Mouse (Mus musculus) neural tube, embryonic 11.5 days (tissue): ENCODE results near the gene Tppp3. TPM values are rescaled to one million over a fixed set of nuclear protein-coding genes. Genes with fewer than 3 reads are reported as not detected.

Experiments
- ATAC-seq: fragments of 200-750 bp; cut with Nextera tagmentation; 2 replicates; pipeline ENCODE4 v1.8.0; 2017; ENCODE audit warnings: moderate number of reproducible peaks, mild to moderate bottlenecking, moderate TSS enrichment, moderate library complexity; ENCODE audit not compliant: insufficient read depth, low FRiP score, low TSS enrichment
- DNase-seq: peaks from one replicate; pipeline ENCODE4 v3.0.0-alpha.2; 2015; ENCODE audit warnings: low spot score
- H3K27ac ChIP-seq: fragments of 300-500 bp; sonication (generic); 2 replicates; pipeline ENCODE4 v1.5.1; 2014; ENCODE audit warnings: low read depth, mild to moderate bottlenecking, low read length
- H3K27me3 ChIP-seq: fragments of 300-500 bp; sonication (generic); 2 replicates; pipeline ENCODE4 v1.6.1; 2014; ENCODE audit warnings: mild to moderate bottlenecking, low read length, mixed read lengths; ENCODE audit not compliant: control insufficient read depth, insufficient read depth
- H3K36me3 ChIP-seq: fragments of 300-500 bp; sonication (generic); 2 replicates; pipeline ENCODE4 v1.6.1; 2014; ENCODE audit warnings: mild to moderate bottlenecking, low read length, moderate library complexity, mixed read lengths; ENCODE audit not compliant: control insufficient read depth, insufficient read depth
- H3K4me1 ChIP-seq: fragments of 300-500 bp; sonication (generic); 2 replicates; pipeline ENCODE4 v1.6.1; 2014; ENCODE audit warnings: low read length, mixed read lengths; ENCODE audit not compliant: control insufficient read depth, insufficient read depth
- H3K4me2 ChIP-seq: fragments of 300-500 bp; sonication (generic); 2 replicates; pipeline ENCODE4 v1.6.1; 2014; ENCODE audit warnings: low read depth, mild to moderate bottlenecking, moderate library complexity
- H3K4me3 ChIP-seq: fragments of 300-500 bp; sonication (generic); 2 replicates; pipeline ENCODE4 v1.5.1; 2014; ENCODE audit warnings: low read depth, low read length
- H3K9ac ChIP-seq: fragments of 300-500 bp; sonication (generic); 2 replicates; pipeline ENCODE4 v1.6.1; 2014; ENCODE audit warnings: mild to moderate bottlenecking, low read length
- H3K9me3 ChIP-seq: fragments of 300-500 bp; sonication (generic); 2 replicates; pipeline ENCODE4 v1.6.1; 2016; ENCODE audit warnings: low read length; ENCODE audit not compliant: control insufficient read depth
- WGBS: fragments of 180-500 bp; shearing (Covaris S2); extraction: QIAGEN DNeasy Blood & Tissue Kit; methylation state at CpG from one replicate; pipeline ENCODE4 v1.1.7; 2014; 5-methylcytosine and 5-hydroxymethylcytosine counted together
- polyA plus RNA-seq: library from polyadenylated mRNA; unstranded; fragments of >200 nt; fragmentation: Nextera tagmentation; extraction: Ambion mirVana; gene quantifications from 2 replicates; pipeline ENCODE4 v1.2.1, GENCODE M21; 2014

The Tppp3 gene
- polyA plus RNA-seq, 1 experiment from 2014 or later, result 229 TPM

DNA sequence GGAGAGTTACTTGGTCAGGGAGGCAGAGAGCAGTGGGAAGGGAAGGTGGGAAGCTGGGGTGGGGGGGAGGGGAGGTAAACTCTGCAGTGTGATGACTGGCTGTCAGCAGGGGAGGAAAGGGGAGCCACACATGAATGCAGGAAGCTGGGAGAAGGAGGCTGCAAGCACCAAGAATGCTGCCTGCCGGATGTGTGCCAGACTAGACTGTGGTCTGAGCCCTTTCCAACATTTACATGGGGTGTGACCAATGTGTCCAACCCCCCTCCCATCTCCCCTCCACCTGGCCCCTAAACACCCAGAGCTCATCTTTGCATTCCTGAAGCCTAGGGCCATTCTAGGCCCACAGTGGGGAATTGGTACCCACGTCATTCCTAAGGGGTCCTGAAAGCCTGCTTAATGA is 9.7 kb upstream of the Tppp3 start:
- DNase-seq (no peak), ATAC-seq (0 out of 2 replicates have a peak, but pooled peaks have one; percentile 28)
- 32% methylated on average over 2 of the region's 2 CpGs for WGBS
- Histone ChIP-seq H3K4me3 (no peak overlapping the region), H3K4me2 (no peak overlapping the region), H3K36me3 (no peaks in the 10 kb centered on the region; the same call in 1 of the 2 replicates), H3K4me1 (peaks cover 7% of the 10 kb centered on the region), H3K27ac (no peak overlapping the region), H3K27me3 (no peaks in the 10 kb centered on the region), H3K9me3 (no peaks in the 10 kb centered on the region), H3K9ac (no peak overlapping the region)

DNA sequence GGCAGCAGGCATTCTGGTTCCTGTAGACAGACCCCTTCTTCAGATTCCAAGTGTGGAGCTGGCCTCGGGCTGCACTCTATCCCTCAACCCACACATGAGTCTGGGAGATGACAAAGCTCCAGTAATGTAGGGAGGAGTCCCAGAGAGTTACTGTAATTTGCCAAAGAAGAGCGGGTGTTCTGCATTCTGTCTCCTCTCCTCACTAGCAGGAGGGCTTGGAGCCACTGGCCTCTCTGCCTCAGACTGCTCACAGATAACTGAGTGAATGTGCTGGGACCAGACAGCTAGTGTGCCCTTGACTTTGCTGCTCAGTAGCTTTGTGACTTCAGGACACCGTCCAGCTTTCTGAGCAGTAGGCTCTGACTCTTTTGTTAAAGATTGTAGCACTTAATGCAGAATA is 6.5 kb upstream of the Tppp3 start:
- DNase-seq (no peak), ATAC-seq (no peak)
- 0 out of 2 replicates have a peak, but pooled peaks cover 2% of the 10 kb centered on the region for H3K27me3 ChIP-seq
- no peak overlapping the region for H3K4me2 ChIP-seq
- no peak overlapping the region for H3K27ac ChIP-seq
- no peaks in the 10 kb centered on the region for H3K9me3 ChIP-seq
- no peak overlapping the region for H3K4me3 ChIP-seq
- H3K36me3 ChIP-seq, result no peaks in the 10 kb centered on the region; the same call in 1 of the 2 replicates
- WGBS, result 89% methylated on average over 3 of the region's 3 CpGs
- no peak overlapping the region for H3K9ac ChIP-seq
- H3K4me1 ChIP-seq, result peaks cover 21% of the 10 kb centered on the region

DNA sequence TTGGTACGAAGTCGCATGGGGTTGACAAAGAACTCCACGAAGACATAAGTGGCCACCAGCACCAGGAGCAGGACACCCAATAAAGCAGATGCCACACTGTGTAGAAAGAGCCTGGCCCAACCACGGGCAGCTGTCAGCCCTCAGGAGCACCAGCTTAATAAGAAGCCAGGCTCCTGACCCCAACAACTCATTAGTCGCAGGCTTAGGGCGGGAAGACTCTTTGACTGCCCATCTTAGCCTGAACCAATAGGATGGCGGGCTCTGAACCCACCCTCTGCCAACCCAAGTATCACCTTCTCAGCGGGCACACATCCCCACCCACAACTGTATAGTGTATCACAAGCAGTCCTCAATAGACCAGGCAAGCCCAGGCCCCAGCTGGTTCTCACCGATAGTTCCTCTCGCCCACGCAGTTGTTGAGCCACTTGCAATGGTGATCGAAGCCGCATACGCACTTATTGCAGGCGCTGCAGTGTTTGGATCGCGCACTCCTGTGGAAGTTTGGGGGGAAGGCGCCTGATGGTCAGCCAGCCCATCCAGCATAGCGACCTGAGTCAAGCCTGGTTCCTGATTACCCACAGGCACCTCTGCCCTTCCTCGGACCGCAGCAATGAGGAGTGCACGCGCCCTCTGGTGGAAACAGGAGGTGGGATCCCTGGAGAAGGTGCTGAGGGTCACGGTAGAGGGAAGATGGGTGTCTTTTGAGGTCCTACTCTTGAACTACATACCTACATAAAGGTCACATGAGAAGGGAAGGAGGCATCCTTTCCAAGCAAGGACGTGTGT is 5.5 kb upstream of the Tppp3 start:
- H3K4me3 ChIP-seq, result no peak overlapping the region
- no peak overlapping the region for H3K9ac ChIP-seq
- H3K27me3 ChIP-seq, result 0 out of 2 replicates have a peak, but pooled peaks cover 2% of the 10 kb centered on the region
- H3K27ac ChIP-seq, result no peak overlapping the region
- no peaks in the 10 kb centered on the region for H3K9me3 ChIP-seq
- no peaks in the 10 kb centered on the region; the same call in 1 of the 2 replicates for H3K36me3 ChIP-seq
- H3K4me2 ChIP-seq, result no peak overlapping the region
- DNase-seq, result peak; percentile 62
- WGBS, result 38% methylated on average over 25 of the region's 25 CpGs
- peaks cover 29% of the 10 kb centered on the region for H3K4me1 ChIP-seq
- no peak for ATAC-seq

DNA sequence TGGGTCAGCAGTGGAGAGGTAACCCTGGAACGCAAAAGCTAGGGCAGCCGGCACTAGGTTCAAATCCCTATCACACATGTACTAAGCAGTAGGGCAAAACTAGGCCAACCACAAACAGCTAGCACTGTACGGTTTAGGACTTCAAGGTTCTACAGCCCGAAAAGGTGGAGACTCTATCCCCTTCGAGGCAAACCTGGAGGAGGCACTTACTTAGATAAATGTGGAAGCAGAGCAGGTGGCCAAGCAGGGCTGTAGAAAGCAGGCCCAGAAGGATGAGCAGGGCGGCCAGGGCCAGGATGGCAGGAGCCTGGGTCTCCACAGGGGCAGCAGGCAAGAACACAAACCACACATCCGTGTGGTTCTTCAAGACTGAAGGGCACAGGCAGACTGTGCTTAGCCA is 4.8 kb upstream of the Tppp3 start:
- Histone ChIP-seq H3K4me3 (no peak overlapping the region), H3K36me3 (no peaks in the 10 kb centered on the region; the same call in 1 of the 2 replicates), H3K4me2 (no peak overlapping the region), H3K9me3 (no peaks in the 10 kb centered on the region), H3K27me3 (0 out of 2 replicates have a peak, but pooled peaks cover 2% of the 10 kb centered on the region), H3K4me1 (peaks cover 33% of the 10 kb centered on the region), H3K27ac (no peak overlapping the region), H3K9ac (no peak overlapping the region)
- WGBS, result 95% methylated on average over 7 of the region's 7 CpGs
- no peak for DNase-seq
- ATAC-seq, result no peak

DNA sequence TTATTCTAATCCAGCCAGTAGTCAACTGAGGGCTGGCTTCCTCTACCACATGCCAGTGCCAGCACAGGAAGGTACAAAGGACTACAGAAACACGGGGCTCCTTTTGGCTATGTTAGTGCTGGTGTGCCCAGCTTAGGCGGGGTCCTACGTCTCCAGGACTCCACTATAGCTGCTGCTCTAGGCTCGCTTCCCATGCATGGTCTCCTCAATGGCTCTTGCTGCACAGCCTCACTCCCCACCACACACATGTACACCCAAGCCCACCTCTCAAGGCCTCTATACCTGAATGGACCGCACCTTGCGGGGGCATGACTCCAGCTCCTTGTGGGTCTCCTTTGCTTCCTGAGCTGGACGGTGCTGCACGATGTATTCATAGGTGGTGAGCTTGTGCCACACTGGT is 4.4 kb upstream of the Tppp3 start:
- ATAC-seq (no peak), DNase-seq (no peak)
- H3K4me1 ChIP-seq, result peaks cover 34% of the 10 kb centered on the region
- no peaks in the 10 kb centered on the region for H3K9me3 ChIP-seq
- H3K27ac ChIP-seq, result no peak overlapping the region
- 84% methylated on average over 8 of the region's 8 CpGs for WGBS
- no peak overlapping the region for H3K9ac ChIP-seq
- 0 out of 2 replicates have a peak, but pooled peaks cover 2% of the 10 kb centered on the region for H3K27me3 ChIP-seq
- no peak overlapping the region for H3K4me3 ChIP-seq
- no peak overlapping the region for H3K4me2 ChIP-seq
- H3K36me3 ChIP-seq, result no peaks in the 10 kb centered on the region; the same call in 1 of the 2 replicates

DNA sequence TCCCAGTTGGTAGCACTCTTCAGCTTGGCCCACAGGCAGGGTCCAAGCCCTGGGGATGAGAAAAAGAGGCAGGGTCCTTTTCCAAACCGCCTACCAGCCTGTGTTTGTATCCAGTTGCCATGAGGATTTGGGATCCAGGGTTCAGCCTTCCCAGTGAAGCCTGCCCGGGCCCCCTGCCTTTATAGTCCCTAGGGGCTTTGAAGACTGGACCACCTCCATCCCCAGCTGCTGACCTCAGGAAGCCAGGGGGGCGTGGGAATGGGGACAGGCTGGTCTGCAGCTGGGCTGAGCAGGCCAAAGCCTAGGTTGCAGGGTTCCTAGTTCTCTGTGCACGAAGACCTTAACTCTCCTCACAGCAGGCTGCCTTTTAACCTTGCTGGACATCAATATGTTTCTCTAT is 3.9 kb upstream of the Tppp3 start:
- 36% methylated on average over 4 of the region's 4 CpGs for WGBS
- H3K27ac ChIP-seq, result no peak overlapping the region
- no peaks in the 10 kb centered on the region for H3K9me3 ChIP-seq
- H3K27me3 ChIP-seq, result 0 out of 2 replicates have a peak, but pooled peaks cover 2% of the 10 kb centered on the region
- no peak for ATAC-seq
- H3K9ac ChIP-seq, result no peak overlapping the region
- no peak overlapping the region for H3K4me2 ChIP-seq
- H3K4me1 ChIP-seq, result peaks cover 39% of the 10 kb centered on the region
- no peak for DNase-seq
- no peak overlapping the region for H3K4me3 ChIP-seq
- no peaks in the 10 kb centered on the region; the same call in 1 of the 2 replicates for H3K36me3 ChIP-seq

DNA sequence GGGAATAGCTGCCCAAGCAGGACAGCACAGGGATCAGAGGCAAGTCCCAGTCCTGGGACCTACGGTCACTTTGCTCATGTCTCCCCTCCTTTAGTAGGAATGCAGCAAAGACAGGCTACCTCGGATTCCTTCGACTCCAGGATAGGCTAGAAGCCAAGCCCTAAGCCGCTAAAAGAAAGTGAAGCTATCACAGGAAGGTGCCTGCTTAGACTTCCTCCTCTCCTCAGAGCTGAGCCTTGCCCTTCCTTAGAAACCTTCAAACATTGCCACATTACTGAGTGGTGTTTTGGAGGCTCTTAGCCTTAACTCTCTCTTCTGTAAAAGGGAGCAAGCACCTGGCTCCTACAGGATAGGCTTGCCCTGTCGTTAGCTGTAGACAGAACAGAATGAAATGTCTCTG is 3.4 kb upstream of the Tppp3 start:
- H3K36me3 ChIP-seq, result no peaks in the 10 kb centered on the region; the same call in 1 of the 2 replicates
- DNase-seq, result peak; percentile 8
- peak overlapping the region; percentile 58; the same call in 1 of the 2 replicates for H3K27ac ChIP-seq
- WGBS, result 46% methylated on average over 5 of the region's 5 CpGs
- 0 out of 2 replicates have a peak, but pooled peaks cover 2% of the 10 kb centered on the region for H3K27me3 ChIP-seq
- peaks cover 44% of the 10 kb centered on the region for H3K4me1 ChIP-seq
- no peaks in the 10 kb centered on the region for H3K9me3 ChIP-seq
- no peak for ATAC-seq
- peak overlapping the region; percentile 16; the same call in 1 of the 2 replicates for H3K4me2 ChIP-seq
- H3K9ac ChIP-seq, result peak overlapping the region; percentile 22
- no peak overlapping the region for H3K4me3 ChIP-seq

DNA sequence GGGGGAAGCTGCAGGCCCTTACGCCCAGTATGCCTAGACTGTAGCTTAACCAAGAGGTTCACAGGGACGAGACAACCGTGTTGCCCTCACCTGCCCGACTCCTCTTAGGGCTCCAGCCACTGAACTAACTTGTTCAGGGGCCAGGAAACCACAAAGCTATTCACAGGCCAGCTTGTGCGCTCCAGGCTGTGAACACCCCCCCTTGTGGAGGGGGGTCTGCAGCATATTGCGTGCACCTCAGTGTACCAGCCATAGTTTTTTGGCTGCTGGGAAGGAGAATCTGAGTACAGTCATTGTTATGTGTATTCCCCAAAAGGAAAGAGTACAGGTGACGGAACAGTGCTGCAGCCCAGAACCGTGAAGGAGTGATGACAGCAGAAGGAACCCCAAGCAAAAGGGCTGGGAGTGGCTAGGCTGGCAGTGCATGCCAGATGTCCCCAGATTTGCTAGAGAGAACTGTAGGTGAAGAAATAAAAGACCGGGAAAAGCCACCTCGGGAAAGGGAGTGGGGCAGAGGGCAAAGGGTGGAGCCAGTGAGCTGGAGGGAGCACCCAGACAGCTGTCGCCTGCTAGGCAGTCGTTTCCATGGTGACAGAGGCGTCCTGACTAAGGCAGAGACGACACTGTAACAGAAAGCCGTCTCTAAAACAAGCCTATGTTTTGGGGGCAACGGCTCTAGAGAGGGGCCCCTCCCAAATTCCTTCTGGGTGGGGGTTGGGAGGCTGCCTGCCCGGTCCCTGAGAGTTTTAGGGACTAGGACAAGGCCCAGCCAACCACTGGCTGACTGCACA is 2.7 kb upstream of the Tppp3 start:
- H3K27me3 ChIP-seq, result 0 out of 2 replicates have a peak, but pooled peaks cover 2% of the 10 kb centered on the region
- peak overlapping the region; percentile 58 for H3K27ac ChIP-seq
- no peak overlapping the region for H3K4me3 ChIP-seq
- no peaks in the 10 kb centered on the region; the same call in 1 of the 2 replicates for H3K36me3 ChIP-seq
- WGBS, result 26% methylated on average over 17 of the region's 17 CpGs
- H3K4me2 ChIP-seq, result peak overlapping the region; percentile 16; the same call in 1 of the 2 replicates
- no peaks in the 10 kb centered on the region for H3K9me3 ChIP-seq
- DNase-seq (peak; percentile 67), ATAC-seq (no peak)
- H3K4me1 ChIP-seq, result peaks cover 51% of the 10 kb centered on the region
- H3K9ac ChIP-seq, result peak overlapping the region; percentile 22
